Mouse (Mus musculus) thymus, adult 2 months (tissue): Measurements from ENCODE around the gene Fgfr1op. TPM values are rescaled to one million over a fixed set of nuclear protein-coding genes. Genes with fewer than 3 reads are reported as not detected.

Experiments used
- DNase-seq: peaks from one replicate; pipeline ENCODE4 v3.0.0; 2021
- H3K27ac ChIP-seq: fragments of 200-500 bp; 2 replicates; pipeline ENCODE4 v1.5.1; 2012; ENCODE audit warnings: low read length, control low read depth; ENCODE audit not compliant: control insufficient read depth, insufficient read depth
- H3K27me3 ChIP-seq: fragments of 200-500 bp; 2 replicates; pipeline ENCODE4 v1.6.1; 2012; ENCODE audit warnings: mild to moderate bottlenecking, low read length, moderate library complexity, mixed read lengths; ENCODE audit not compliant: control insufficient read depth, insufficient read depth
- H3K36me3 ChIP-seq: fragments of 200-500 bp; 2 replicates; pipeline ENCODE4 v1.6.1; 2012; ENCODE audit warnings: mild to moderate bottlenecking, low read length, moderate library complexity; ENCODE audit not compliant: control insufficient read depth, insufficient read depth
- H3K4me1 ChIP-seq: fragments of 200-500 bp; replicated peaks from 2 replicates; pipeline ENCODE4 v1.6.1; 2012; ENCODE audit warnings: low read length; ENCODE audit not compliant: control insufficient read depth, insufficient read depth
- H3K4me3 ChIP-seq: fragments of 200-500 bp; 2 replicates; pipeline ENCODE4 v1.5.1; 2012; ENCODE audit warnings: mild to moderate bottlenecking, low read length, control low read depth, moderate library complexity; ENCODE audit not compliant: control insufficient read depth, insufficient read depth
- CTCF ChIP-seq: fragments of 200-500 bp; IDR thresholded peaks from 2 replicates; pipeline ENCODE4 v1.5.1; 2012; ENCODE audit warnings: mild to moderate bottlenecking, control low read depth, low read length, moderate library complexity, borderline replicate concordance; ENCODE audit not compliant: control insufficient read depth, poor library complexity, insufficient read depth; ENCODE audit errors: extremely low read depth
- POLR2A ChIP-seq: fragments of 200-500 bp; IDR thresholded peaks from 2 replicates; pipeline ENCODE4 v1.6.1; 2012; ENCODE audit warnings: mild to moderate bottlenecking, low read length, control low read depth, moderate library complexity; ENCODE audit not compliant: control insufficient read depth, poor library complexity, insufficient read depth; ENCODE audit errors: extremely low read depth
- WGBS: fragments of 180-500 bp; shearing (Covaris S2); methylation state at CpG from one replicate; pipeline ENCODE4 v1.1.7; 2018; 5-methylcytosine and 5-hydroxymethylcytosine counted together
- polyA plus RNA-seq: library from polyadenylated mRNA; depleted of rRNA; stranded (reverse); fragments of >200 nt; gene quantifications from 2 replicates; pipeline ENCODE4 v1.2.3, GENCODE M21; 2012

The Fgfr1op gene
- polyA plus RNA-seq, 1 experiment = 6.6 TPM

DNA sequence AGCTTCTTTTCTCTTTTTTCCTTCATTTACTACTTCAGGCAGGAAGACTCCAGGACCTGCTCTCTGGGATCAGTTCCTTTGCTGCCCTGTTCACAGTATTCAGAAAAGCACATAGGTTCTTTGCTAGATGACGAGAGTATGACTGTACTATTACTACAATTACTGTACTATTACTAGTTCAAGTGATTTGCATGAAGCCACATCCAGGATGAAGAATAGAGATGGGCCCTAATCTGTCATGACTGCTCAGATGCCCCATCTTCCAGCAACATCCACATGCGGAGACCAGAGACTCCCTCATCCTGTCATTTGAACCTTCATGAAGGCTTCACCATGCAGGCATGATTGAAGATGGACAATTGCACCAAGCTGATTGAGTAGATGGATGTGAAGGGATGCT is 44.4 kb downstream of the Fgfr1op start:
- Histone ChIP-seq H3K36me3 (no peaks in the 10 kb centered on the region), H3K27ac (no peak overlapping the region), H3K27me3 (no peaks in the 10 kb centered on the region), H3K4me1 (0 out of 2 replicates have a peak, but pooled peaks cover 4% of the 10 kb centered on the region), H3K4me3 (no peak overlapping the region)
- no peak for DNase-seq
- TF ChIP-seq POLR2A = no peak
- no peak for TF ChIP-seq CTCF
- 92% methylated on average over 2 of the region's 2 CpGs for WGBS

GRCm38 (mm10) chr17:8210170-8210569 is 44.9 kb downstream of the Fgfr1op start:
- TF ChIP-seq POLR2A = no peak
- TF ChIP-seq CTCF = no peak
- no peaks in the 10 kb centered on the region for H3K36me3 ChIP-seq
- no peak overlapping the region for H3K4me3 ChIP-seq
- 53% methylated on average over 3 of the region's 3 CpGs for WGBS
- H3K27me3 ChIP-seq = no peaks in the 10 kb centered on the region
- no peak overlapping the region for H3K27ac ChIP-seq
- H3K4me1 ChIP-seq = 0 out of 2 replicates have a peak, but pooled peaks cover 4% of the 10 kb centered on the region
- DNase-seq = no peak

GRCm38 (mm10) chr17:8210675-8211074 is 45.4 kb downstream of the Fgfr1op start:
- no peak for TF ChIP-seq POLR2A
- no peak for TF ChIP-seq CTCF
- whole genome bisulfite sequencing = 41% methylated on average over 10 of the region's 10 CpGs
- Histone ChIP-seq H3K4me3 (no peak overlapping the region), H3K27ac (no peak overlapping the region), H3K36me3 (no peaks in the 10 kb centered on the region), H3K4me1 (0 out of 2 replicates have a peak, but pooled peaks cover 4% of the 10 kb centered on the region), H3K27me3 (no peaks in the 10 kb centered on the region)
- no peak for DNase-seq

DNA sequence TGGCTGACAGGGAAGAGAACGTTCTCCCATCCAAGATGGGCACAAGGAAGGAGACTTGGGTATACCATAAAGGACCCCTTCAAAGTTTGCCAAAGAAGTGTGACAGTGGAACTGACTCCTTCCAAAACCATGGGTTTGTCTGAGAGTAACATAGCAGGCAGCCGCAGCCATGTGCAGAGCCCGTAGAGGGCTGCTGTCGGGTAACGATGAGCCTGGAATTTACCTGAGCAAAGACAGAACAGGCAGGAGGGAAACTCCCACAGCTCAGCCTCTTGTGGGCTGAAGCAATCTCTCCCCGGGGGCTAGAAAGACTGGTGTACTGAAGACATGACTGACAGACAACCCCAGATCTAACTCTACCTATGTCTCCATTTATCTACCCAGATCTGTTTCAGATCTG is 46.1 kb downstream of the Fgfr1op start:
- Histone ChIP-seq H3K27ac (no peak overlapping the region), H3K4me1 (0 out of 2 replicates have a peak, but pooled peaks cover 4% of the 10 kb centered on the region), H3K36me3 (no peaks in the 10 kb centered on the region), H3K27me3 (no peaks in the 10 kb centered on the region), H3K4me3 (no peak overlapping the region)
- DNase-seq = no peak
- 82% methylated on average over 6 of the region's 6 CpGs for WGBS
- TF ChIP-seq POLR2A (no peak), CTCF (no peak)

DNA sequence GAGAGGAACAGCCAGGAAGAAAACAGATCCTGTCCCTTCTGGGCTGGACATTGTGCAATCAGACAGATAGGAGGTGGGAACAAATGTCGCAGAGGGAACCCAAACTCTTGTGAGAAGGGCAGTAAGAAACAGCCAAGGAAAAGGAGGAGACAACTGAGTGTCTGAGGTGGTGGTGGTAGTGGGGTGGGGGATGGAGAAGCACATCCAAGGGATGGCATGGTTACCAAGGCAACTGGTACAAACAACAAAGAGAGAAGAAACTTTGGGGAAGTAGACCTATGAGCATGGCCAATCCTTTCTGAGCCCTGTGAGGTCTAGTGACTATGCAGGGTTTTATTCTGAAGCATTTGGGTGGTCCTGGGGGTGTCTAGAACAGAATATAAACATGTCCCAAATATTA is 49.1 kb downstream of the Fgfr1op start:
- 9% methylated on average over 1 of the region's 1 CpGs for WGBS
- H3K36me3 ChIP-seq = no peaks in the 10 kb centered on the region
- no peak for DNase-seq
- 0 out of 2 replicates have a peak, but pooled peaks cover 4% of the 10 kb centered on the region for H3K4me1 ChIP-seq
- H3K4me3 ChIP-seq = no peak overlapping the region
- no peak overlapping the region for H3K27ac ChIP-seq
- TF ChIP-seq POLR2A = no peak
- TF ChIP-seq CTCF = no peak
- H3K27me3 ChIP-seq = no peaks in the 10 kb centered on the region

- Histone ChIP-seq H3K27ac (no peak overlapping the region), H3K27me3 (no peaks in the 10 kb centered on the region), H3K4me3 (no peak overlapping the region), H3K36me3 (no peaks in the 10 kb centered on the region), H3K4me1 (0 out of 2 replicates have a peak, but pooled peaks cover 4% of the 10 kb centered on the region)
- DNase-seq = no peak
- 93% methylated on average over 12 of the region's 12 CpGs for WGBS
- TF ChIP-seq POLR2A (no peak), CTCF (no peak)
Observed at GRCm38 (mm10) chr17:8215016-8215745, 49.9 kb downstream of the Fgfr1op start.
